Mouse (Mus musculus): ENCODE data around the gene Bod1. TPM values are rescaled to one million over a fixed set of nuclear protein-coding genes. Genes with fewer than 3 reads are reported as not detected.
A peak's percentile ranks its signal among the peaks of the same experiment; 100 is the strongest.

Bod1 gene
- total and polyA plus RNA-seq, 3 experiments, result 105 to 140 (median 125) TPM

DNA sequence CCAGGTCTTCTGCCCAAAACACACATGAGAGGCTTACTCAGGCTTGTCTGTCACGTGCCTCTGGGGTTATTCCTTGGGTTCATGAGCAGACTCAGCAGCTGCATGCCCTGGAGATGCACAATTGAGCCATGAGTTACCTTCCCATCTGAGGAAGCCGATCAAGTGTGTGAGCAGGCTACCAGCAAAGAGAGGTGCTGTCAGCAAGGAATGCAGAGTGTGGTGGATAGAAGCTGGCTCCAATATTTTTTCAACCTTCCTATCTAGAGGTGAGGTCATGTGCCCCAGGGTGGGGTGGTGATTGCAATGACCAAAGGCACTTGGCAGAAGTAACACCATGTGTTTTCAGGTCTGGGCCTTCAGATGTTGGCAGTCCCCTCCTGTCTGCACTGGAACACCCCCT lies 22.2 kb downstream of the Bod1 start:
- no peak for DNase-seq
- Histone ChIP-seq H3K79me2 (replicated peaks; ENCODE audit: control insufficient read depth, insufficient read depth, low read length) (no peaks in the 10 kb centered on the region), H3K27ac (no peak overlapping the region), H3K4me3 (no peak overlapping the region), H3K36me3 (ENCODE audit: control insufficient read depth, insufficient read depth, low read length) (no peaks in the 10 kb centered on the region), H3K9ac (ENCODE audit: low read depth, low read length) (no peak overlapping the region), H3K27me3 (ENCODE audit: control insufficient read depth, insufficient read depth, low read length) (no peaks in the 10 kb centered on the region), H3K4me1 (ENCODE audit: control insufficient read depth, insufficient read depth, low read length) (no peaks in the 10 kb centered on the region)
- intact Hi-C loops (cut with DNase I), result no loop called here
- TF ChIP-seq EP300 (IDR thresholded peaks at IDR 0.05; ENCODE audit: insufficient read depth, low read depth, low read length) (no peak), POLR2A (IDR thresholded peaks at IDR 0.05; ENCODE audit: insufficient read depth, low read depth, low read length) (no peak), CTCF (IDR thresholded peaks at IDR 0.05) (no peak)
- WGBS, result 36% methylated on average over 2 of the region's 2 CpGs

DNA sequence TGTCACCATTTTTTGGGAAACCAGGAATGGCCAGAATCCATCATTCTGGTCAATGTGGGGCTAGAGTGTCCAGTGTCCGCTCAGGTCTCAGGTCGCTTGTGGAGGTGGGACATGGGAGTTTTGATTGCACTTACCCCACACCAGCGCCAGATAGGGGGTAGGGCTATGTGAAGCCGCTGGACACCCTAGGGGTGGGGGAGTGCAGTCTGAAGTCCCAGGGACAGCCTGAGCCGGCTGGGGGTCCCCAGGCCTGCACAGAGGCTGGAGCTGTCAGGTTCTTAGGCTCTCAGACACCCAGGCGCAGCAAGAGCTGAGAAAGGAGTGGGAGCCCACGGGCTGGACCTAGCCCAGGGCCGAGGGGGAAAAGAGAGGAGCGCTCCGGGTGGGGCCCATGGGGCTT lies 24.4 kb downstream of the Bod1 start:
- Histone ChIP-seq H3K4me3 (no peak overlapping the region), H3K36me3 (ENCODE audit: control insufficient read depth, insufficient read depth, low read length) (no peaks in the 10 kb centered on the region), H3K9ac (ENCODE audit: low read depth, low read length) (no peak overlapping the region), H3K27me3 (ENCODE audit: control insufficient read depth, insufficient read depth, low read length) (no peaks in the 10 kb centered on the region), H3K79me2 (replicated peaks; ENCODE audit: control insufficient read depth, insufficient read depth, low read length) (no peaks in the 10 kb centered on the region), H3K4me1 (ENCODE audit: control insufficient read depth, insufficient read depth, low read length) (no peaks in the 10 kb centered on the region), H3K27ac (no peak overlapping the region)
- 89% methylated on average over 10 of the region's 10 CpGs for WGBS
- no peak for DNase-seq
- intact Hi-C loops (cut with DNase I), result no loop called here
- TF ChIP-seq CTCF (IDR thresholded peaks at IDR 0.05) (no peak), POLR2A (IDR thresholded peaks at IDR 0.05; ENCODE audit: insufficient read depth, low read depth, low read length) (no peak)

DNA sequence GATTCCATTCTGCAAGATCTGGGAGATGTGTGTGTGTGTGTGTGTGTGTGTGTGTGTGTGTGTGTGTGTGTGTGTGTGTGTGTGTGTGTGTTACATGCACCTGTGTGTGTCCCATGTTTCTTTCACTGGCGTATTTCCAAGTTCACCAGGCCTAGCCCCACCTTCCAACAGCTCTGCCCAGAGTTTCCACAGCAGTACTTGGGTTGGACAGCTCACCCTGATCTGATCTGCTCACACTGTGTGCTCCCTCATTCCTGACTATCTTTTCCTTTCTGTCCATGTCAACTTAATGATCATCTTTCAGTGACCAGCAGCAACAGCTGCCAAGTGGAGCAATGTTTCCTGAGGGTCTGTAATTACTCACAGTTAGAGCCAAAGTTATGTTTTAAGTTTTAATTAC lies 25.1 kb downstream of the Bod1 start:
- no peaks in the 10 kb centered on the region for H3K27me3 ChIP-seq (ENCODE audit: control insufficient read depth, insufficient read depth, low read length)
- no peaks in the 10 kb centered on the region for H3K4me1 ChIP-seq (ENCODE audit: control insufficient read depth, insufficient read depth, low read length)
- WGBS, result 44% methylated on average over 1 of the region's 1 CpGs
- H3K36me3 ChIP-seq (ENCODE audit: control insufficient read depth, insufficient read depth, low read length), result no peaks in the 10 kb centered on the region
- no peak overlapping the region for H3K27ac ChIP-seq
- no peak overlapping the region for H3K9ac ChIP-seq (ENCODE audit: low read depth, low read length)
- no peak overlapping the region for H3K4me3 ChIP-seq
- intact Hi-C loops (cut with DNase I), result no loop called here
- no peak for TF ChIP-seq CTCF (IDR thresholded peaks at IDR 0.05)
- no peaks in the 10 kb centered on the region for H3K79me2 ChIP-seq (replicated peaks; ENCODE audit: control insufficient read depth, insufficient read depth, low read length)
- DNase-seq, result no peak

DNA sequence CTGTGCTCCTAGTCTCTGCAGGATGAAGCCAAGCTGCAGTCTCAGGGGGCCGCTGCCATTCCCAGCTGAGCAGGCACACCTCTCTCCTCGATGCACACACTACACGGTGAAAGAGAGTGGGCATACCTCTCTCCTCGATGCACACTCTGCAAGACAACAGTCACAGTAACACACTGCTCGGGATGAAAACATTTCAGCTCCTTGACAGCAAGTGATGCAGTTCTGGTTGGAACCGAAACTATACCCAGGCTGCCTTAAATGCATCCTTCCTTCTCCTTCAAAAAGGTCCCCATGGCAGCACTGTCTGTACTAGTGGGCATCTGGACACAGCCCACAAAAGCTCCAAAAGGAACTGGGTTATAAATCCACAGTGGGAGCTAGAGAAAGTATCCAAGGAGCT lies 28.6 kb downstream of the Bod1 start:
- Histone ChIP-seq H3K27me3 (ENCODE audit: control insufficient read depth, insufficient read depth, low read length) (no peaks in the 10 kb centered on the region), H3K27ac (no peak overlapping the region), H3K79me2 (replicated peaks; ENCODE audit: control insufficient read depth, insufficient read depth, low read length) (no peaks in the 10 kb centered on the region), H3K4me1 (ENCODE audit: control insufficient read depth, insufficient read depth, low read length) (no peaks in the 10 kb centered on the region), H3K9ac (ENCODE audit: low read depth, low read length) (no peak overlapping the region), H3K36me3 (ENCODE audit: control insufficient read depth, insufficient read depth, low read length) (no peaks in the 10 kb centered on the region), H3K4me3 (no peak overlapping the region)
- no peak for TF ChIP-seq CTCF (IDR thresholded peaks at IDR 0.05)
- TF ChIP-seq EP300 (IDR thresholded peaks at IDR 0.05; ENCODE audit: insufficient read depth, low read depth, low read length), result no peak
- no peak for TF ChIP-seq POLR2A (IDR thresholded peaks at IDR 0.05; ENCODE audit: insufficient read depth, low read depth, low read length)
- intact Hi-C loops (cut with DNase I), result no loop called here
- 67% methylated on average over 6 of the region's 6 CpGs for WGBS
- DNase-seq, result no peak

DNA sequence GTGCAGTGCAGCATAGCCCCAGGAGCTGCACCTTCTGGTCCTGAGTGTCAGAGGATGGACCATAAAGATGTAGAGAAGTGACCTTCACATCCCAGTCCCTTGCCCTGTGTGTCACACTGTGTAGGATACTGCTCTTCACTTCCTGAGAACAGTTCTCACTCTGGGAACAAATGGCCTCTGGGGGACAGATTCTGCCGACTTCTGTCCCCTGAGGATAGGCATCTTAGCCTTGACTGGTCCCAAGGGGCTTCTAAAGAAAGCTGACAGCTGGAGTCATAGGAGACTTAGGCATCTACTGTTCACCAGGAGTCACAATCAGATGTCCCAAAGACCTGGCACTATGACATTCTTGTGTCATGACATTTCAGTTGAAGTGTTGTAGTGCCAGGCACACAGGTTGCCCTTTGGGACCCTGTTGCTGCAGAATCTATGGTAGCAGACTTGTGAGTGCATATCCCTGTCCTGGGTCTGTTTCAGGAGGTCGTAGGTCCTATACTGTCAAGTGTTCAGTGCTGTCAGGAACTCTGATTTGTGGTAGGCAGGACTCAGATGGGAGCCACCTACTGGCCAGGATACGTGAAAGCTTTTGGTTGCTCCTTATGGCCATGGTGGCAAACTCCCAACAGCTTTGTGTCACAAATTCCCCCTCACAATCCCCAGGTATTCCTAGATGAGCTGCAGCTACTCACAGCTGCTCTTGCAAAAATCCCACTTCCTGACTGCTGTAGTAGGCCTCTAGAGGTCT lies 30.4 kb downstream of the Bod1 start:
- Histone ChIP-seq H3K4me1 (ENCODE audit: control insufficient read depth, insufficient read depth, low read length) (no peaks in the 10 kb centered on the region), H3K36me3 (ENCODE audit: control insufficient read depth, insufficient read depth, low read length) (no peaks in the 10 kb centered on the region), H3K4me3 (no peak overlapping the region), H3K27me3 (ENCODE audit: control insufficient read depth, insufficient read depth, low read length) (no peaks in the 10 kb centered on the region), H3K27ac (no peak overlapping the region), H3K9ac (ENCODE audit: low read depth, low read length) (no peak overlapping the region), H3K79me2 (replicated peaks; ENCODE audit: control insufficient read depth, insufficient read depth, low read length) (no peaks in the 10 kb centered on the region)
- WGBS, result 39% methylated on average over 3 of the region's 3 CpGs
- no peak for DNase-seq
- no peak for TF ChIP-seq EP300 (IDR thresholded peaks at IDR 0.05; ENCODE audit: insufficient read depth, low read depth, low read length)
- TF ChIP-seq CTCF (IDR thresholded peaks at IDR 0.05), result peak; percentile 52
- intact Hi-C loops (cut with DNase I), result no loop called here

DNA sequence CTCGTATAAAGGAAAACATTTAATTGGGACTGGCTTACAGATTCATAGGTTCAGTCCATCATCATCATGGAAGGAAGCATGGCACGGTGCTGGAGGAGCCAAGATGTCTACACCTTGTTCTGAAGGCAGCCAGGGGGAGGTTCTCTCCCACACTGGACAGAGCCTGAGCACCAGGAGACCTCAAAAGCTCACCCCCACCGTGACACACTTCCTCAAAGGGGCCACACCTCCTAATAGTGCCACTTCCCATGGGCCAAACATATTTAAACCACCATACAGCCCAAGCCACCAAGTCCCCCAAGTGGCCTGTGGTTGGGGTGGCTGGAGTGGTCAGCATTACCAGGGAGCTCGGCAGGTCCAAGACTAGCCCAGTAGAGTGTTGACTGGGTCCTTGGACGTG lies 31.5 kb downstream of the Bod1 start:
- TF ChIP-seq EP300 (IDR thresholded peaks at IDR 0.05; ENCODE audit: insufficient read depth, low read depth, low read length) (no peak), POLR2A (IDR thresholded peaks at IDR 0.05; ENCODE audit: insufficient read depth, low read depth, low read length) (no peak), CTCF (IDR thresholded peaks at IDR 0.05) (no peak)
- 71% methylated on average over 5 of the region's 5 CpGs for WGBS
- DNase-seq, result no peak
- H3K27ac ChIP-seq, result no peak overlapping the region
- intact Hi-C loops (cut with DNase I), result no loop called here
- H3K4me3 ChIP-seq, result no peak overlapping the region
- H3K79me2 ChIP-seq (replicated peaks; ENCODE audit: control insufficient read depth, insufficient read depth, low read length), result no peaks in the 10 kb centered on the region
- H3K27me3 ChIP-seq (ENCODE audit: control insufficient read depth, insufficient read depth, low read length), result no peaks in the 10 kb centered on the region
- H3K36me3 ChIP-seq (ENCODE audit: control insufficient read depth, insufficient read depth, low read length), result no peaks in the 10 kb centered on the region
- no peak overlapping the region for H3K9ac ChIP-seq (ENCODE audit: low read depth, low read length)
- H3K4me1 ChIP-seq (ENCODE audit: control insufficient read depth, insufficient read depth, low read length), result no peaks in the 10 kb centered on the region
